Mouse (Mus musculus): ENCODE data around the gene Zfp646.

- TF ChIP-seq CTCF (IDR thresholded peaks at IDR 0.05; ENCODE audit: borderline replicate concordance, control insufficient read depth, extremely low read depth, insufficient read depth, low read length, poor library complexity) (no peak), POLR2A (IDR thresholded peaks at IDR 0.05; ENCODE audit: control insufficient read depth, extremely low read depth, insufficient read depth, low read length, poor library complexity) (no peak)
These were observed 56.4 kb downstream of the Zfp646 start for GRCm38 (mm10) chr7:127932273-127933031.
